7 mouse cellular contexts compared by ENCODE assay signal in the genomic region with DNA sequence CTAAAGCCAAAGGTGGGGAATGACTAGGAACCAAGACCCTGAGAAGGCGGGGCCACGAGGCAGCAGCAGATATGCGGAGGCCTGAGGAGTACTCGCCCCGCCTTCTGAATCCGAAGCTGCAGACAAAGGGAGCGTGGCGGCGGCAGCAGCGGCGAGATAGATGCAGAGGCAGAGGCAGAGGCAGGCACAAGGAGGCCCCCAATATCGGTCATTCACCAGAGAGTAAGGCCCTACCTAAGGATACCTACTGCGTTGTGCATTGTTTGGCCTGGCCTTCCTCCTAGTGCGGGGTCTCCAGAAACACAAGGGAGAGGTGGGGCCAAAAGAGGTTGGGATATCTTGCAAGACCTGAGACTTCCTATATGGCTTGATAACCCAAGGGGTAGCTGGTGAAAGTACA. TPM values are rescaled to one million over a fixed set of nuclear protein-coding genes. Genes with fewer than 3 reads are reported as not detected.
A peak's percentile ranks its signal among the peaks of the same experiment; 100 is the strongest.
DNase-seq lines count a peak whose midpoint lies in the region; ATAC-seq lines count a peak whose summit lies in the region.

No protein-coding gene starts in this region.

- H3K27ac ChIP-seq in forebrain, embryonic 13.5 days, result peak overlapping the region; percentile 66
- no peak overlapping the region for H3K27ac ChIP-seq in limb, embryonic 15.5 days

- peak; percentile 91 for ATAC-seq in forebrain, embryonic 13.5 days
- ATAC-seq in limb, embryonic 15.5 days (ENCODE audit: insufficient number of reproducible peaks, low FRiP score, low TSS enrichment, low read depth), result no peak

- H3K4me1 ChIP-seq in forebrain, embryonic 13.5 days, result no peaks in the 10 kb centered on the region
- no peaks in the 10 kb centered on the region for H3K4me1 ChIP-seq in limb, embryonic 15.5 days

- DNase-seq in right cerebral cortex, postnatal 4 days, result peak; percentile 32
- no peak for DNase-seq in right cerebral cortex, adult 18-20 months
- DNase-seq in thymus, postnatal 25 days, result peak; percentile 24
- DNase-seq in cerebellum, postnatal 25 days, result no peak
- DNase-seq in gastrocnemius, adult 8-10 months (ENCODE audit: low spot score in 2 of 2), result no peak

- H3K9me3 ChIP-seq in forebrain, embryonic 13.5 days (replicated peaks), result no peaks in the 10 kb centered on the region
- H3K9me3 ChIP-seq in limb, embryonic 15.5 days, result no peaks in the 10 kb centered on the region

- peak overlapping the region; percentile 55 for H3K4me2 ChIP-seq in forebrain, embryonic 13.5 days
- peak overlapping the region; percentile 34 for H3K4me2 ChIP-seq in limb, embryonic 15.5 days

- WGBS in forebrain, embryonic 13.5 days, result 13% methylated on average over 14 of the region's 14 CpGs
- 21% methylated on average over 14 of the region's 14 CpGs for WGBS in limb, embryonic 15.5 days

- no peaks in the 10 kb centered on the region for H3K27me3 ChIP-seq in forebrain, embryonic 13.5 days
- no peaks in the 10 kb centered on the region for H3K27me3 ChIP-seq in limb, embryonic 15.5 days

- H3K4me3 ChIP-seq in forebrain, embryonic 13.5 days, result peak overlapping the region; percentile 31
- H3K4me3 ChIP-seq in limb, embryonic 15.5 days, result peak overlapping the region; percentile 29

- no peaks in the 10 kb centered on the region for H3K36me3 ChIP-seq in forebrain, embryonic 13.5 days (ENCODE audit: poor library complexity, severe bottlenecking)
- H3K36me3 ChIP-seq in limb, embryonic 15.5 days, result no peaks in the 10 kb centered on the region

- H3K9ac ChIP-seq in forebrain, embryonic 13.5 days, result peak overlapping the region; percentile 72
- H3K9ac ChIP-seq in limb, embryonic 15.5 days, result no peak overlapping the region

RNA-seq across cellular contexts. Expression of gene Pdzd4, which starts 9.7 kb away (rescaled TPM):
- polyA plus RNA-seq in forebrain, embryonic 13.5 days (2015; fragmentation: Nextera tagmentation; extraction: Ambion mirVana), result 3.1 and 3.5 TPM in 2 replicates
- 0.51 and 1.0 TPM in 2 replicates for polyA plus RNA-seq in limb, embryonic 15.5 days (2015; fragmentation: Nextera tagmentation; extraction: Ambion mirVana)
- 1 to 10 TPM in 1 of 4 experiments, under 1 TPM in 3; 0.44 to 1.0 (median 0.81) TPM for total RNA-seq in gastrocnemius, adult 8-10 months (2022)

RNA-seq across cellular contexts. Expression of gene Ssr4, which starts 28.2 kb away (rescaled TPM):
- 129 and 133 TPM in 2 replicates for polyA plus RNA-seq in forebrain, embryonic 13.5 days (2015; fragmentation: Nextera tagmentation; extraction: Ambion mirVana)
- 223 and 229 TPM in 2 replicates for polyA plus RNA-seq in limb, embryonic 15.5 days (2015; fragmentation: Nextera tagmentation; extraction: Ambion mirVana)
- 10 to 100 TPM; 79.3 to 97.7 (median 86.9) TPM for total RNA-seq in gastrocnemius, adult 8-10 months (2022)

RNA-seq across cellular contexts. Expression of gene Idh3g, which starts 28.4 kb away (rescaled TPM):
- 205 and 225 TPM in 2 replicates for polyA plus RNA-seq in forebrain, embryonic 13.5 days (2015; fragmentation: Nextera tagmentation; extraction: Ambion mirVana)
- polyA plus RNA-seq in limb, embryonic 15.5 days (2015; fragmentation: Nextera tagmentation; extraction: Ambion mirVana), result 190 and 200 TPM in 2 replicates
- total RNA-seq in gastrocnemius, adult 8-10 months (2022), result 100 to 1,000 TPM; 347 to 391 (median 361) TPM

RNA-seq across cellular contexts. Expression of gene Srpk3, which starts 40.9 kb away (rescaled TPM):
- 1.7 and 1.8 TPM in 2 replicates for polyA plus RNA-seq in forebrain, embryonic 13.5 days (2015; fragmentation: Nextera tagmentation; extraction: Ambion mirVana)
- 22.9 and 66.2 TPM in 2 replicates for polyA plus RNA-seq in limb, embryonic 15.5 days (2015; fragmentation: Nextera tagmentation; extraction: Ambion mirVana)
- total RNA-seq in gastrocnemius, adult 8-10 months (2022), result 10 to 100 TPM; 30.4 to 34.6 (median 32.5) TPM

RNA-seq across cellular contexts. Expression of gene Plxnb3, which starts 58.2 kb away (rescaled TPM):
- polyA plus RNA-seq in forebrain, embryonic 13.5 days (2015; fragmentation: Nextera tagmentation; extraction: Ambion mirVana), result 0.03 and 0.10 TPM in 2 replicates
- polyA plus RNA-seq in limb, embryonic 15.5 days (2015; fragmentation: Nextera tagmentation; extraction: Ambion mirVana), result 0.60 and 0.87 TPM in 2 replicates
- under 1 TPM; 0.24 to 0.70 (median 0.39) TPM for total RNA-seq in gastrocnemius, adult 8-10 months (2022)

Comparison
In these comparisons a context has a peak if more than half of its experiments do, and no peak if none do; other contexts are left out.
1. DNase-seq: peak in right cerebral cortex, postnatal 4 days (single experiment) and thymus, postnatal 25 days (single experiment); none in right cerebral cortex, adult 18-20 months (single experiment), cerebellum, postnatal 25 days (0 of 2) and gastrocnemius, adult 8-10 months (0 of 2).